Mouse (Mus musculus) layer of hippocampus, adult 18-20 months (tissue): Measurements from ENCODE around the gene Rasa4. TPM values are rescaled to one million over a fixed set of nuclear protein-coding genes. Genes with fewer than 3 reads are reported as not detected.
"Not testable (repeated sequence)": the region's sequence is repeated elsewhere in the genome, so short reads cannot be mapped to it uniquely, and the experiment has no call there.

ENCODE experiments used
- DNase-seq, 2 experiments: peaks; one replicate each; pipeline ENCODE4 v3.0.0; 2022; ENCODE audit warnings: low spot score in 2 of 2
- total RNA-seq, 2 experiments: library from RNA; stranded (reverse); gene quantifications; 2 replicates each; pipeline ENCODE4 v1.2.3; 2021

Gene Rasa4
- total RNA-seq, 2 experiments from 2014 or later = 3.3 to 3.8 TPM

DNA sequence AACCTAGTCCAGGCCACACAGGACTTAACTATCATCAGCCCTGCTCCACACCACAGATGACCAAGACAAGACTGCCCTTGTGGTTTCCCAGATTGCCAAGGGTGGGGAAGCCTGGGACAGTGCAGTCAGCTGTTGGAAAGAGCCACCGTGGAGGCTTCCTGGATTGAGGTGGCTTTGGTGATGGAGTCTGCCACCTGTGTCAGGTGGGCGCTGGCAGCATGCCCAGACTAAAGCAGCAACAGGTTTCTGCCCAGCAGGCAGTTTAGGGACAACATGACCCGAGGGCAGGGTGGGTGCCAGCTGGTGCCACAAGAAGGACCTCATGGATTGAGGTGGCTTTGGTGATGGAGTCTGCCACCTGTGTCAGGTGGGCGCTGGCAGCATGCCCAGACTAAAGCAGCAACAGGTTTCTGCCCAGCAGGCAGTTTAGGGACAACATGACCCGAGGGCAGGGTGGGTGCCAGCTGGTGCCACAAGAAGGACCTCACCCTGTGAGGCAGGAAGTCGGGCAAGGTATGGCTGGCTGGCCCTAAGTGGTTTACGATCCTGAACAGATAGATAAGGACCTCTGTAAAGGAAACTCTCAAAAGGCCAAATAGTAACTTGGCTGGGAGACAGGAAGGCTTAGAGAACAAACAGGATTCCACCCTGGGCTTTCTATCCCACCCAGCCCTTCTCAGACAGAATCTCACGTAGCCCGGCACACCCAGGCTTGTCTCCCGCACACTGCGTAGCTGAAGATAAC is 17.1 kb upstream of the Rasa4 start:
- DNase-seq = not testable (repeated sequence)

- DNase-seq = no peak
Observed at GRCm38 (mm10) chr5:136069411-136069810, 14.3 kb upstream of the Rasa4 start.

DNA sequence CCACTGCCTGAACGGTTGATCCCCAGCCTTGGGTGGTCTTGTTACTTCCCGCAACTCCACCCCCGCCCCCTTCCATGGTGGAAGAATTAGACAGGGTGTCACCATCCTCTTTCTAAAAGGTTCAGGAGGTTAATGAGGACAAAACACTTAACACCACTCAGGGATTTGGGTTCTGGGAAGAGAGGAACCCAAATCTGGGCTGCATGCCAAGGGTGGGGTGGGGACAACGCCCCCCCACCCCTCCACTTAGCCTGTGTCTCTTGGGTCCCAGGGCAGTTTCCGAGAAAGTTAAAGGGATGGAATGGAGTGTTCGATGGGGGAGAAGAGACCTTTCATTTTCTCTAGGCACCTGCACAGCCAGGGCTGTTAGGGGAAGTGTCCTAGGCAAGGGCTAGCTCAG is 10.7 kb upstream of the Rasa4 start:
- DNase-seq = no peak

DNA sequence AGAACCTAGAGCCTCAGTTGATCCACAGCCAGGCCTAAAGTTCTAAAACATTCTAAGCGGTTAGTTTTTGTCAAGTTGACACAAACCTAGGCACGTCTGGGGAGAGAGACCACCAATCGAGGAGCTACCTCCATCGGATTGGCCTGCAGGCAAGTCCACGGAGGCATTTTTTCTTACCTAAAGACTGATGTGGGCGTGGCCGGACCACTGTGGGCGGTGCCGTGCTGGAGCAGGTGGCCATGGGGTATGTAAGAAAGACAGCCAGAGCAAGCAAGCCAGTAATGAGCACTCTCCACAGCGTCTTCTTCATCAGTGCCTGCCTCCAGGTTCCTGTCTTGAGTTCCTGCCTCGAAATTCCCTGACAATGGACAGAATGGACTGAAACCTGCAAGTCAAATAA is 10.2 kb upstream of the Rasa4 start:
- DNase-seq = no peak

- DNase-seq = no peak
Observed at GRCm38 (mm10) chr5:136075076-136075475, 8.6 kb upstream of the Rasa4 start.

GRCm38 (mm10) chr5:136076284-136076683 is 7.4 kb upstream of the Rasa4 start:
- DNase-seq = peak; percentile 17 to 44

GRCm38 (mm10) chr5:136077001-136077550 is 6.6 kb upstream of the Rasa4 start:
- DNase-seq = no peak

- DNase-seq = no peak
Observed at GRCm38 (mm10) chr5:136078136-136078535, 5.6 kb upstream of the Rasa4 start.

DNA sequence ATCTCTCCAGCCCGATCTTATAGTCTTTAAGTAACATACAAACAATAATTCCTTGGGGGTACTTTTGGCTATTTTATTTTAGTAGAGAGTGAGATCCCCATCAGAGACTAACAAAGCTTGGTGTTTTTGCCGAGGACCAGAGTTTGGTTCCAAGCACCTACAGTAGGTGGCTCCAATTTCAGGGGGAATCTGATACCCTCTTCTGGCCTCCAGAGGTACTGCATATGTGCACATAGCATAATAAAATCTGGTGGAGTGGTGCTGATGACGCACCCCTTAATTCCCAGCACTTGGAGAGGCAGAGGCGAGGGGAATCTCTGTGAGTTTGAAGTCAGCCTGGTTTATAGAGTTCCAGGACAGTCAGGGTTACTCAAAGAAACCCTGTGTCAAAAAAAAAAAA is 1.4 kb upstream of the Rasa4 start:
- no peak for DNase-seq

- DNase-seq = no peak
Observed at GRCm38 (mm10) chr5:136084144-136084881, 597 bp downstream of the Rasa4 start.

- no peak for DNase-seq
Observed at GRCm38 (mm10) chr5:136084891-136085651, 1.4 kb downstream of the Rasa4 start.

GRCm38 (mm10) chr5:136086290-136086689 is 2.6 kb downstream of the Rasa4 start:
- DNase-seq = no peak

DNA sequence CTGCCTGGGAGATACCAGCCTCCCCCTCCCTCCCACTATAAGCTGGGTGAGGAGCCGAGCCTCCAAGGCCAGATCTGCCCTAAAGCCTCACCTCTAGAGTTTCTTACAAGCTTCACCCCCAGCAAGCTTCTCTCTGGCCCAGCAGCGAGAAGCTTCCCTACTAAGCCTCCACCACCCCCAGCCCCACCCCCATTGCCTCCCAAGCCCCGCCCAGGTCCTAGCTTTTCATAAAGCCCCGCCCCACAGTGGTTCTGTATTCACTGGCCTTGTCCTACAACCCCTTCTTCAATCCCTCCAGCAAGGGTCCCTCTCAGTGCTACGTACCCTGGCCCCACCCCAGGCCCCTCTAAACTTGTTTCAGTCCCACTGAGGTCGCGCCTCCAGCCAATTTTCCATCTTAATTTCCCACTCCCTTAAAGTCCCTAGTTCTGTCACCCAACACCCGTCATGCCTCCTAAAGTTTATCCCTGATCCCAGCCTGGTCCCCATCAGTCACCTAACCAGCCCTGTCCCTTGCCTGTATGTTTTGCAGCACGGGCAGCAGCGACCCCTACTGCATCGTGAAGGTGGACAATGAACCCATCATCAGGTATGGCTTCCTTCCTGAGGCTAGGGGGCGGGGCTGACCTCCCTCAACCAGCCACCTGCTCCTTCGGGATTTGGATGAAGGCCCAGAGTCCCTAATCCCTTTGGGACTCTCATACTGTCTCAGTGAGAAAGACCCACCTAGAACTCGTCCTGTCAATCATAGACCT is 5.3 kb downstream of the Rasa4 start:
- no peak for DNase-seq

DNA sequence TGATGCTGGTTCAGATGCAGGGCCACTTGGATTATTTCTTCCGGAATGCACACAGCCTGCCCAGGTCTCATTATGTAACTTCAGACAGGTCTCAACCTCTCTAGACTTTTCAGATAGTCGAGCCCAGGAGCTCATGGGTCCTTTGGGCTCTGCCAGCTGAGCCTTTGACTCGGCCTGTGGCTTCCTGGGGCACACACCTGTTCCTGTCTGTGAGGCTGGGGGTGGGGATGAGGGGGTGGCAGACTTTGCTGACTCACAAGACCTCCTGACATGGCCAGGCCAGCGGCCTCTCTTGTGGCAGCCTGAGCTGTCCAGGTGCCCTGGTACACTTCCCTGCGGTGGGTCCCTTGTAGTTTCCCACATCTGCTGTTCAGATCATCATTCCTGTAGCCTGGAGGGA is 8.2 kb downstream of the Rasa4 start:
- DNase-seq = no peak

DNA sequence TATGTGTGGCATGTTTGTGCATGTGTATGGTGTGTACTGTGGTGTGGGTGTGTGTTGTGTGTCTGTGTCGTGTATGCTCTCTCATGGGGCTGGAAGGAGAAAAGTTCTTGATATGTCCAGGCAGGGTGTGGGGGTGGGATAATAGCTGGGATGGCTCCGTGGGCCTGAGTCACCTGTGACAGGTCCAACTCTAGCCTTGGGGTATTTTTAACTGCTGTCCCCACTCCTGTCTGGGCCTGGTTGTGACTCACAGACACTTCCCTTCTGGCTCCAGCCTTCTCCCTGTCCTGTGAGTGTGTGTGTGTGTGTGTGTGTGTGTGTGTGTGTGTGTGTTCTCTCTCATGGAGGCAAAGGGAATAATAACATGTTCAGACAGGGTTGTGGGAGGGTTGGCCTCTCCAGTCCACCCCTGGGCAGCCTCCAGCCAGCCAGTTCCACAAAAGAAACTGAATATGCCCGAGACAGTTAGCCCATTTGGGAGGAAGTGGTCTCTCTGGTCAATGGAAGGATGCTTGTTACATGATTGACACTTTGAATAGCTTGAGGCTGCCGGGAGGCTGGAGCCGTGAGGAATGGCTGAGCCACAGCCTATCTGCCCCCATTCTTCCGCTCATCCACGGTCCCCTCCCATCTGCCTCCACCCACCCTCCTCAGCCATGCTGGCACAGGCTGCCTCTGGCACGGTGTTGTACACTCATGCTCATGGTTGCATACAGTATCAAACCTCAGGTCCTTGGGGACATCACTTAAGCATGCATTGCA is 10.7 kb downstream of the Rasa4 start:
- DNase-seq = peak; percentile 28 to 47

DNA sequence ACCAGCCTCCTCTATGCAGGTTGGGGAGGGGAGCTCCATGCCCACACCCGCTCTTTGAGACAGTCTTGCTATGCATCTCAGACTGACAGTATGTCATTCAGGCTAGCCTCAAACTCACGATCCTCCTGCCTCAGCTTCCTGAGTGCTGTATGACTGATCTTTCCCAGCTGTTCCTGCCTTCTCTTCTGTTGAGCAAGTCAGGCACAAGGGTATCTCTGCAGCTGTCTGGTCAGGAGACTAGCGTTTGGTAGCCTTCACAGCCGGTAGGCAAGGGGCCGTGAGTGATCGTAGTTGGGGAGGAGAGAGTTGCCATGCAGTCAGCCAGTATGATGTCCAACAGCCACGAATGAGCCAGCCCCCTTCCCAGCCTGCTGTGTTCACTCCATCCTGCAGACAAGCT is 11.4 kb downstream of the Rasa4 start:
- no peak for DNase-seq

DNA sequence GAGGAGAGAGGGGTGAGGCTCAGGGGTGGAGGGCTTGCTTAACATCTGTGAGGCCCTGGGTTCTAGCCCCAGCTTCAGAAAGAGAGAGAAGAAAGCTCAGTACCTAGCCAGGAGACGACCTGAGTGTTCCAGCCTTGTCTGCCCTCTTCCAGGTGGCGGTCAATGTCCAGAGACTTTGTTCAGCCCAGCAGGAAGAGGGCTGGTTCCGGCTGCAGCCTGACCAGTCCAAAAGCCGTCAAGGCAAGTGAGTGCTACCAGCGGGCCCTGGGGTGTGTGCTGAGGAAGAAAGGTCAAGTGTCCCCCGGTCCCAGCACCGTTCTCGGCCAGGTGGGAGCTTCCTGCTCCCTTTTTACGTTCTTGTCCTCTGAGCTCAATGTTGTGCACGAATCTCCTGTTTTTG is 14.8 kb downstream of the Rasa4 start:
- no peak for DNase-seq

DNA sequence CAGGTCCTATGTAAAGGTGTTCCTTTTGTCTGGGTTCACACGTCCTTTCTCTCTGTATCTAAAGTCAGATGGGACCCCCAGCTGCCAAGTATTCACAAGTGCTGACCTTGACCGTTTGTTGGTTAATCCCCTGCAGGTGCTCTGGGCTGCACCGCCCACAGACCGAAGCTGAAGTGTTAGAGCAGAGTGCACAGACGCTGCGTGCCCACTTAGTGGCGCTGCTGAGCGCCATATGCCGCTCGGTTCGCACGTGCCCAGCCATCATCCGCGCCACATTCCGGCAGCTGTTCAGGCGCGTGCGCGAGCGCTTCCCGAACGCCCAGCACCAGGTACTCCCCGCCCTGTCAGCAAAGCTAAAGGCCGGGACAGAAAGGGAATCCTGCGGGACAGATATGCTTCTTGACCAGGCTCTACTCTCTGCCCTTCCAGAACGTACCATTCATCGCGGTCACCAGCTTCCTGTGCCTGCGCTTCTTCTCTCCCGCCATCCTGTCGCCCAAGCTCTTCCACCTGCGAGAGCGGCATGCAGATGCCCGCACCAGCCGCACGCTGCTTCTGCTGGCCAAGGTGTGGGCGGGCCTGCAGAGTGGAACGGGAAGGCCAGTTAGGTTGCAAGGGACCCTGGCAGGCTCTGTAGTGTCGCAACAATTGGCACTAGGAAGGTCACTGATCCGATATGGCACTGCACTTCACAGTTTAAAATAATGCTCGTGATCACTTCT is 18.5 kb downstream of the Rasa4 start:
- DNase-seq = peak; percentile 53 to 77

- no peak for DNase-seq
Observed at GRCm38 (mm10) chr5:136104511-136104910, 20.8 kb downstream of the Rasa4 start.

GRCm38 (mm10) chr5:136108486-136108885 is 24.8 kb downstream of the Rasa4 start:
- no peak for DNase-seq
